Mouse (Mus musculus): ENCODE measurements around the gene Fcgr2b. TPM values are rescaled to one million over a fixed set of nuclear protein-coding genes. Genes with fewer than 3 reads are reported as not detected.
"Not testable (repeated sequence)": the region's sequence is repeated elsewhere in the genome, so short reads cannot be mapped to it uniquely, and the experiment has no call there.

Gene Fcgr2b
- polyA plus RNA-seq, 1 experiment from 2014 or later = 3.2 TPM

GRCm38 (mm10) chr1:170997756-170998655 lies 21.7 kb upstream of the Fcgr2b start:
- no peak overlapping the region for H3K27ac ChIP-seq
- H3K27me3 ChIP-seq = 0 out of 2 replicates have a peak, but pooled peaks cover 8% of the 10 kb centered on the region
- 51% methylated on average over 21 of the region's 21 CpGs for WGBS
- H3K9me3 ChIP-seq = no peaks in the 10 kb centered on the region
- H3K36me3 ChIP-seq = no peaks in the 10 kb centered on the region
- H3K4me1 ChIP-seq = no peaks in the 10 kb centered on the region
- no peak overlapping the region for H3K9ac ChIP-seq
- no peak for ATAC-seq (ENCODE audit: insufficient number of reproducible peaks, low FRiP score, low TSS enrichment, low read depth)
- peak overlapping the region; percentile 13; the same call in 1 of the 2 replicates for H3K4me3 ChIP-seq
- H3K4me2 ChIP-seq = peak overlapping the region; percentile 34; the same call in 1 of the 2 replicates

- no peaks in the 10 kb centered on the region for H3K4me1 ChIP-seq
- H3K36me3 ChIP-seq = no peaks in the 10 kb centered on the region
- no peak overlapping the region for H3K9ac ChIP-seq
- no peaks in the 10 kb centered on the region for H3K9me3 ChIP-seq
- H3K27ac ChIP-seq = no peak overlapping the region
- 0 out of 2 replicates have a peak, but pooled peaks cover 8% of the 10 kb centered on the region for H3K27me3 ChIP-seq
- no peak for ATAC-seq (ENCODE audit: insufficient number of reproducible peaks, low FRiP score, low TSS enrichment, low read depth)
- H3K4me3 ChIP-seq = no peak overlapping the region
- no peak overlapping the region for H3K4me2 ChIP-seq
- WGBS = 36% methylated on average over 3 of the region's 3 CpGs
Observed at GRCm38 (mm10) chr1:170996753-170997152, 20.4 kb upstream of the Fcgr2b start.

GRCm38 (mm10) chr1:170996034-170996433 lies 19.7 kb upstream of the Fcgr2b start:
- Histone ChIP-seq H3K4me2 (no peak overlapping the region), H3K27ac (no peak overlapping the region), H3K9me3 (no peaks in the 10 kb centered on the region), H3K4me3 (no peak overlapping the region), H3K36me3 (no peaks in the 10 kb centered on the region), H3K27me3 (0 out of 2 replicates have a peak, but pooled peaks cover 8% of the 10 kb centered on the region), H3K9ac (no peak overlapping the region), H3K4me1 (no peaks in the 10 kb centered on the region)
- 75% methylated on average over 3 of the region's 3 CpGs for WGBS
- ATAC-seq (ENCODE audit: insufficient number of reproducible peaks, low FRiP score, low TSS enrichment, low read depth) = no peak

- Histone ChIP-seq H3K27ac (no peak overlapping the region), H3K4me1 (no peaks in the 10 kb centered on the region), H3K4me3 (no peak overlapping the region), H3K36me3 (no peaks in the 10 kb centered on the region), H3K27me3 (0 out of 2 replicates have a peak, but pooled peaks cover 8% of the 10 kb centered on the region), H3K4me2 (no peak overlapping the region), H3K9me3 (no peaks in the 10 kb centered on the region), H3K9ac (no peak overlapping the region)
- WGBS = 62% methylated on average over 5 of the region's 5 CpGs
- no peak for ATAC-seq (ENCODE audit: insufficient number of reproducible peaks, low FRiP score, low TSS enrichment, low read depth)
Observed at GRCm38 (mm10) chr1:170992550-170992949, 16.2 kb upstream of the Fcgr2b start.

- Histone ChIP-seq H3K27me3 (0 out of 2 replicates have a peak, but pooled peaks cover 4% of the 10 kb centered on the region), H3K9me3 (no peaks in the 10 kb centered on the region), H3K9ac (no peak overlapping the region), H3K4me3 (no peak overlapping the region), H3K36me3 (no peaks in the 10 kb centered on the region), H3K27ac (no peak overlapping the region), H3K4me1 (no peaks in the 10 kb centered on the region), H3K4me2 (no peak overlapping the region)
- no peak for ATAC-seq (ENCODE audit: insufficient number of reproducible peaks, low FRiP score, low TSS enrichment, low read depth)
- 73% methylated on average over 9 of the region's 9 CpGs for WGBS
Observed at GRCm38 (mm10) chr1:170989656-170990055, 13.3 kb upstream of the Fcgr2b start.

- no peak overlapping the region for H3K27ac ChIP-seq
- WGBS = 81% methylated on average over 5 of the region's 5 CpGs
- no peak overlapping the region for H3K9ac ChIP-seq
- H3K4me3 ChIP-seq = no peak overlapping the region
- no peaks in the 10 kb centered on the region for H3K36me3 ChIP-seq
- ATAC-seq (ENCODE audit: insufficient number of reproducible peaks, low FRiP score, low TSS enrichment, low read depth) = no peak
- no peaks in the 10 kb centered on the region for H3K4me1 ChIP-seq
- no peaks in the 10 kb centered on the region for H3K27me3 ChIP-seq
- H3K4me2 ChIP-seq = no peak overlapping the region
- no peaks in the 10 kb centered on the region for H3K9me3 ChIP-seq
Observed at GRCm38 (mm10) chr1:170985861-170986260, 9.5 kb upstream of the Fcgr2b start.

- 83% methylated on average over 3 of the region's 3 CpGs for WGBS
- H3K4me1 ChIP-seq = no peaks in the 10 kb centered on the region
- H3K27me3 ChIP-seq = no peaks in the 10 kb centered on the region
- no peak overlapping the region for H3K9ac ChIP-seq
- no peak overlapping the region for H3K4me3 ChIP-seq
- H3K4me2 ChIP-seq = no peak overlapping the region
- no peak overlapping the region for H3K27ac ChIP-seq
- no peak for ATAC-seq (ENCODE audit: insufficient number of reproducible peaks, low FRiP score, low TSS enrichment, low read depth)
- no peaks in the 10 kb centered on the region for H3K36me3 ChIP-seq
- H3K9me3 ChIP-seq = no peaks in the 10 kb centered on the region
Observed at GRCm38 (mm10) chr1:170985092-170985491, 8.7 kb upstream of the Fcgr2b start.

GRCm38 (mm10) chr1:170983066-170983465 lies 6.7 kb upstream of the Fcgr2b start:
- H3K9me3 ChIP-seq = no peaks in the 10 kb centered on the region
- WGBS = 81% methylated on average over 4 of the region's 4 CpGs
- H3K4me2 ChIP-seq = no peak overlapping the region
- ATAC-seq (ENCODE audit: insufficient number of reproducible peaks, low FRiP score, low TSS enrichment, low read depth) = no peak
- H3K36me3 ChIP-seq = no peaks in the 10 kb centered on the region
- no peaks in the 10 kb centered on the region for H3K27me3 ChIP-seq
- H3K27ac ChIP-seq = no peak overlapping the region
- H3K4me1 ChIP-seq = no peaks in the 10 kb centered on the region
- H3K4me3 ChIP-seq = no peak overlapping the region
- H3K9ac ChIP-seq = no peak overlapping the region

GRCm38 (mm10) chr1:170982301-170982700 lies 6.0 kb upstream of the Fcgr2b start:
- ATAC-seq (ENCODE audit: insufficient number of reproducible peaks, low FRiP score, low TSS enrichment, low read depth) = no peak
- H3K9me3 ChIP-seq = no peaks in the 10 kb centered on the region
- H3K4me3 ChIP-seq = no peak overlapping the region
- H3K27ac ChIP-seq = no peak overlapping the region
- no peak overlapping the region for H3K9ac ChIP-seq
- H3K4me1 ChIP-seq = no peaks in the 10 kb centered on the region
- H3K36me3 ChIP-seq = no peaks in the 10 kb centered on the region
- WGBS = 78% methylated on average over 2 of the region's 2 CpGs
- H3K27me3 ChIP-seq = no peaks in the 10 kb centered on the region
- H3K4me2 ChIP-seq = no peak overlapping the region

GRCm38 (mm10) chr1:170981679-170982078 lies 5.3 kb upstream of the Fcgr2b start:
- ATAC-seq (ENCODE audit: insufficient number of reproducible peaks, low FRiP score, low TSS enrichment, low read depth); H3K27me3 ChIP-seq; H3K4me3 ChIP-seq; H3K9me3 ChIP-seq; H3K27ac ChIP-seq; H3K36me3 ChIP-seq; H3K9ac ChIP-seq; H3K4me2 ChIP-seq; H3K4me1 ChIP-seq: not testable (repeated sequence)
- WGBS = 74% methylated on average over 1 of the region's 1 CpGs

GRCm38 (mm10) chr1:170978601-170979000 lies 2.3 kb upstream of the Fcgr2b start:
- Histone ChIP-seq H3K27me3 (no peaks in the 10 kb centered on the region), H3K9me3 (no peaks in the 10 kb centered on the region), H3K4me3 (no peak overlapping the region), H3K36me3 (no peaks in the 10 kb centered on the region), H3K4me2 (no peak overlapping the region), H3K9ac (no peak overlapping the region), H3K4me1 (no peaks in the 10 kb centered on the region), H3K27ac (no peak overlapping the region)
- no peak for ATAC-seq (ENCODE audit: insufficient number of reproducible peaks, low FRiP score, low TSS enrichment, low read depth)
- WGBS = 79% methylated on average over 4 of the region's 4 CpGs

- Histone ChIP-seq H3K36me3 (no peaks in the 10 kb centered on the region), H3K27ac (no peak overlapping the region), H3K4me2 (no peak overlapping the region), H3K27me3 (no peaks in the 10 kb centered on the region), H3K4me3 (no peak overlapping the region), H3K9ac (no peak overlapping the region), H3K4me1 (no peaks in the 10 kb centered on the region), H3K9me3 (no peaks in the 10 kb centered on the region)
- ATAC-seq (ENCODE audit: insufficient number of reproducible peaks, low FRiP score, low TSS enrichment, low read depth) = no peak
- WGBS = 60% methylated on average over 7 of the region's 7 CpGs
Observed at GRCm38 (mm10) chr1:170975751-170976161, 591 bp downstream of the Fcgr2b start.
